Mouse (Mus musculus): ENCODE results near the gene Olfr94.
A peak's percentile ranks its signal among the peaks of the same experiment; 100 is the strongest.

- TF ChIP-seq CTCF (IDR thresholded peaks at IDR 0.05; ENCODE audit: low read depth, low read length): no peak
- peak; percentile 91 for TF ChIP-seq EP300 (IDR thresholded peaks at IDR 0.05; ENCODE audit: insufficient read depth, low read depth, low read length)
- no peak for TF ChIP-seq POLR2A (IDR thresholded peaks at IDR 0.05; ENCODE audit: insufficient read depth, low read length)
Observed at GRCm38 (mm10) chr17:37193032-37193431, 7.8 kb downstream of the Olfr94 start.
